Mouse (Mus musculus) limb, embryonic 14.5 days (tissue): ENCODE results near the gene Vrk2. TPM values are rescaled to one million over a fixed set of nuclear protein-coding genes. Genes with fewer than 3 reads are reported as not detected.

Source experiments
- ATAC-seq: fragments of 200-750 bp; cut with Nextera tagmentation; 2 replicates; pipeline ENCODE4 v1.8.0; 2017; ENCODE audit warnings: low read depth, moderate number of reproducible peaks, moderate TSS enrichment; ENCODE audit not compliant: low FRiP score
- DNase-seq: peaks from one replicate; pipeline ENCODE4 v3.0.0-alpha.2; 2015; ENCODE audit warnings: low spot score
- H3K27ac ChIP-seq: fragments of 300-500 bp; sonication (generic); replicated peaks from 2 replicates; pipeline ENCODE4 v1.5.1; 2014; ENCODE audit warnings: low read depth, mild to moderate bottlenecking, low read length, moderate library complexity, mixed read lengths
- H3K27me3 ChIP-seq: fragments of 300-500 bp; sonication (generic); 2 replicates; pipeline ENCODE4 v1.6.1; 2014; ENCODE audit warnings: low read length, mixed read lengths; ENCODE audit not compliant: control insufficient read depth, insufficient read depth
- H3K36me3 ChIP-seq: fragments of 300-500 bp; sonication (generic); 2 replicates; pipeline ENCODE4 v1.6.1; 2014; ENCODE audit warnings: mild to moderate bottlenecking, low read length, moderate library complexity, mixed read lengths; ENCODE audit not compliant: control insufficient read depth, insufficient read depth
- H3K4me1 ChIP-seq: fragments of 300-500 bp; sonication (generic); 2 replicates; pipeline ENCODE4 v1.6.1; 2014; ENCODE audit warnings: antibody characterized with exemption, low read length, mixed read lengths; ENCODE audit not compliant: control insufficient read depth, insufficient read depth
- H3K4me2 ChIP-seq: fragments of 300-500 bp; sonication (generic); replicated peaks from 2 replicates; pipeline ENCODE4 v1.6.1; 2014; ENCODE audit warnings: low read depth, mild to moderate bottlenecking, low read length, moderate library complexity; ENCODE audit not compliant: severe bottlenecking
- H3K4me3 ChIP-seq: fragments of 300-500 bp; sonication (generic); replicated peaks from 2 replicates; pipeline ENCODE4 v1.5.1; 2014; ENCODE audit warnings: low read length
- H3K9ac ChIP-seq: fragments of 300-500 bp; sonication (generic); 2 replicates; pipeline ENCODE4 v1.6.1; 2014; ENCODE audit warnings: mild to moderate bottlenecking, low read depth, low read length, moderate library complexity; ENCODE audit not compliant: severe bottlenecking
- H3K9me3 ChIP-seq: fragments of 300-500 bp; sonication (generic); 2 replicates; pipeline ENCODE4 v1.6.1; 2016; ENCODE audit warnings: low read length; ENCODE audit not compliant: control insufficient read depth
- POLR2A ChIP-seq: fragments of 200-500 bp; IDR thresholded peaks from 2 replicates; pipeline ENCODE4 v1.8.0; 2012; ENCODE audit warnings: inconsistent platforms, mild to moderate bottlenecking, moderate library complexity, borderline replicate concordance; ENCODE audit not compliant: insufficient read depth, insufficient read length; ENCODE audit errors: extremely low read depth
- WGBS: fragments of 180-500 bp; shearing (Covaris S2); extraction: QIAGEN DNeasy Blood & Tissue Kit; methylation state at CpG from one replicate; pipeline ENCODE4 v1.1.7; 2014; 5-methylcytosine and 5-hydroxymethylcytosine counted together
- polyA plus RNA-seq, 2 experiments: library from polyadenylated mRNA; depleted of rRNA in 1 of 2; stranded (reverse) in 1 of 2; unstranded in 1 of 2; fragments of >200 nt; fragmentation: Nextera tagmentation in 1 of 2; extraction: Ambion mirVana in 1 of 2; gene quantifications; 2 replicates each; pipeline versions ENCODE4 v1.2.1 to v1.2.3; 2012 to 2014

Gene Vrk2
- polyA plus RNA-seq, 2 experiments = 10.1 to 20.7 TPM

- ATAC-seq (no peak), DNase-seq (no peak)
- H3K4me3 ChIP-seq = no peak overlapping the region
- 0 out of 2 replicates have a peak, but pooled peaks cover under 1% of the 10 kb centered on the region for H3K36me3 ChIP-seq
- TF ChIP-seq POLR2A = no peak
- no peak overlapping the region for H3K4me2 ChIP-seq
- no peak overlapping the region for H3K9ac ChIP-seq
- no peak overlapping the region for H3K27ac ChIP-seq
- no peaks in the 10 kb centered on the region for H3K9me3 ChIP-seq
- H3K27me3 ChIP-seq = no peaks in the 10 kb centered on the region
- no peaks in the 10 kb centered on the region for H3K4me1 ChIP-seq
- WGBS = 87% methylated on average over 3 of the region's 3 CpGs
Observed at GRCm38 (mm10) chr11:26551551-26551950, 42.2 kb downstream of the Vrk2 start.

GRCm38 (mm10) chr11:26537816-26538215 lies 56.0 kb downstream of the Vrk2 start:
- ATAC-seq (no peak), DNase-seq (no peak)
- WGBS = 83% methylated on average over 5 of the region's 5 CpGs
- Histone ChIP-seq H3K27me3 (no peaks in the 10 kb centered on the region), H3K9ac (no peak overlapping the region), H3K27ac (no peak overlapping the region), H3K9me3 (no peaks in the 10 kb centered on the region), H3K4me1 (no peaks in the 10 kb centered on the region), H3K4me3 (no peak overlapping the region), H3K36me3 (no peaks in the 10 kb centered on the region; the same call in 1 of the 2 replicates), H3K4me2 (no peak overlapping the region)
- no peak for TF ChIP-seq POLR2A

- TF ChIP-seq POLR2A = no peak
- ATAC-seq (no peak), DNase-seq (no peak)
- no peak overlapping the region for H3K4me2 ChIP-seq
- H3K27ac ChIP-seq = no peak overlapping the region
- no peaks in the 10 kb centered on the region; the same call in 1 of the 2 replicates for H3K36me3 ChIP-seq
- H3K9ac ChIP-seq = no peak overlapping the region
- H3K4me1 ChIP-seq = no peaks in the 10 kb centered on the region
- no peaks in the 10 kb centered on the region for H3K27me3 ChIP-seq
- no peak overlapping the region for H3K4me3 ChIP-seq
- H3K9me3 ChIP-seq = no peaks in the 10 kb centered on the region
Observed at GRCm38 (mm10) chr11:26533828-26534119, 60.0 kb downstream of the Vrk2 start.

GRCm38 (mm10) chr11:26532994-26533827 lies 60.6 kb downstream of the Vrk2 start:
- 90% methylated on average over 5 of the region's 5 CpGs for WGBS
- no peak for TF ChIP-seq POLR2A
- ATAC-seq = no peak

GRCm38 (mm10) chr11:26526861-26527260 lies 66.9 kb downstream of the Vrk2 start:
- 94% methylated on average over 2 of the region's 2 CpGs for WGBS
- Histone ChIP-seq H3K27me3 (no peaks in the 10 kb centered on the region), H3K9ac (no peak overlapping the region), H3K4me1 (no peaks in the 10 kb centered on the region), H3K4me2 (no peak overlapping the region), H3K9me3 (no peaks in the 10 kb centered on the region), H3K27ac (no peak overlapping the region), H3K36me3 (no peaks in the 10 kb centered on the region; the same call in 1 of the 2 replicates), H3K4me3 (no peak overlapping the region)
- no peak for TF ChIP-seq POLR2A
- no peak for DNase-seq
- ATAC-seq = no peak

More at GRCm38 (mm10) chr11:26532994-26533827, 60.6 kb downstream of the Vrk2 start:
- no peak overlapping the region for H3K9ac ChIP-seq
- H3K4me2 ChIP-seq = no peak overlapping the region
- H3K4me1 ChIP-seq = no peaks in the 10 kb centered on the region
- no peaks in the 10 kb centered on the region; the same call in 1 of the 2 replicates for H3K36me3 ChIP-seq
- no peak for DNase-seq
- no peak overlapping the region for H3K4me3 ChIP-seq
- H3K9me3 ChIP-seq = no peaks in the 10 kb centered on the region
- H3K27ac ChIP-seq = no peak overlapping the region
- H3K27me3 ChIP-seq = no peaks in the 10 kb centered on the region

GRCm38 (mm10) chr11:26518991-26519390 lies 74.8 kb downstream of the Vrk2 start:
- 80% methylated on average over 3 of the region's 3 CpGs for WGBS
- TF ChIP-seq POLR2A = no peak
- Histone ChIP-seq H3K27me3 (no peaks in the 10 kb centered on the region), H3K9ac (no peak overlapping the region), H3K4me2 (no peak overlapping the region), H3K36me3 (no peaks in the 10 kb centered on the region), H3K4me3 (no peak overlapping the region), H3K27ac (no peak overlapping the region), H3K9me3 (no peaks in the 10 kb centered on the region), H3K4me1 (no peaks in the 10 kb centered on the region)
- no peak for DNase-seq
- no peak for ATAC-seq
